Mouse (Mus musculus) gastrocnemius, postnatal 36 days (tissue): Measurements from ENCODE around the gene Slc5a6. TPM values are rescaled to one million over a fixed set of nuclear protein-coding genes. Genes with fewer than 3 reads are reported as not detected.
"Not testable (repeated sequence)": the region's sequence is repeated elsewhere in the genome, so short reads cannot be mapped to it uniquely, and the experiment has no call there.

Source experiments
- DNase-seq, 2 experiments: peaks; one replicate each; pipeline ENCODE4 v3.0.0; 2022
- intact Hi-C: fragments of 180-260 bp; cut with DNase I; formaldehyde crosslinking; loops from one replicate; pipeline ENCODE4 v1.15.1; 2025
- total RNA-seq, 2 experiments: library from RNA; stranded (reverse); gene quantifications; 2 replicates each; pipeline ENCODE4 v1.2.3; 2021

Slc5a6 gene
- total RNA-seq, 2 experiments from 2014 or later = 2.5 to 3.8 TPM

- intact Hi-C loops = no loop called here
- no peak for DNase-seq
Measured at GRCm38 (mm10) chr5:31071059-31071458, 22.3 kb upstream of the Slc5a6 start.

- no peak for DNase-seq
- intact Hi-C loops = no loop called here
Measured at GRCm38 (mm10) chr5:31069810-31070209, 21.1 kb upstream of the Slc5a6 start.

GRCm38 (mm10) chr5:31055216-31056140 is 6.8 kb upstream of the Slc5a6 start:
- intact Hi-C loops = loop anchor here (5.0 kb wide), 1 partner anchor 52 kb away; the partner anchor contains the start of genes Dnajc5g and Slc30a3
- no peak for DNase-seq

GRCm38 (mm10) chr5:31054261-31055215 is 5.8 kb upstream of the Slc5a6 start, which contains the start of gene Cad:
Cad (plus strand) TSS chr5:31054780.
- intact Hi-C loops = loop anchor here (5.0 kb wide), 1 partner anchor 53 kb away; the partner anchor contains the start of genes Dnajc5g and Slc30a3
- peak; percentile 92 to 94 for DNase-seq

GRCm38 (mm10) chr5:31053728-31054127 is 5.0 kb upstream of the Slc5a6 start:
- DNase-seq, intact Hi-C loops: not testable (repeated sequence)

- intact Hi-C loops = no loop called here
Measured at GRCm38 (mm10) chr5:31050427-31050826, 1.7 kb upstream of the Slc5a6 start.

GRCm38 (mm10) chr5:31047848-31048762 is 619 bp downstream of the Slc5a6 start, which contains the start of gene Atraid:
Atraid (plus strand) TSS chr5:31048312.
- intact Hi-C loops = no loop called here

More at GRCm38 (mm10) chr5:31050427-31050826, 1.7 kb upstream of the Slc5a6 start:
- DNase-seq = no peak

GRCm38 (mm10) chr5:31047074-31047473 is 1.6 kb downstream of the Slc5a6 start:
- intact Hi-C loops = no loop called here

More at GRCm38 (mm10) chr5:31047848-31048762, 619 bp downstream of the Slc5a6 start, which contains the start of gene Atraid:
- peak; percentile 99 for DNase-seq

GRCm38 (mm10) chr5:31046416-31046815 is 2.3 kb downstream of the Slc5a6 start:
- intact Hi-C loops = no loop called here
- no peak for DNase-seq

More at GRCm38 (mm10) chr5:31047074-31047473, 1.6 kb downstream of the Slc5a6 start:
- DNase-seq = no peak

- intact Hi-C loops = no loop called here
- DNase-seq = no peak
Measured at GRCm38 (mm10) chr5:31038171-31038845, 10.4 kb downstream of the Slc5a6 start.

- intact Hi-C loops, DNase-seq: not testable (repeated sequence)
Measured at GRCm38 (mm10) chr5:31036556-31036955, 12.2 kb downstream of the Slc5a6 start.

GRCm38 (mm10) chr5:31034669-31035068 is 14.1 kb downstream of the Slc5a6 start:
- intact Hi-C loops = no loop called here
- no peak for DNase-seq

GRCm38 (mm10) chr5:31031508-31031907 is 17.2 kb downstream of the Slc5a6 start:
- no peak for DNase-seq

GRCm38 (mm10) chr5:31030926-31031325 is 17.8 kb downstream of the Slc5a6 start:
- intact Hi-C loops = no loop called here
- no peak for DNase-seq

More at GRCm38 (mm10) chr5:31031508-31031907, 17.2 kb downstream of the Slc5a6 start:
- intact Hi-C loops = no loop called here

GRCm38 (mm10) chr5:31024641-31025040 is 24.1 kb downstream of the Slc5a6 start:
- no peak for DNase-seq
- intact Hi-C loops = no loop called here

GRCm38 (mm10) chr5:31023254-31023653 is 25.5 kb downstream of the Slc5a6 start:
- intact Hi-C loops = no loop called here
- no peak for DNase-seq

GRCm38 (mm10) chr5:31022690-31023089 is 26.0 kb downstream of the Slc5a6 start:
- intact Hi-C loops = no loop called here
- no peak for DNase-seq

- DNase-seq, intact Hi-C loops: not testable (repeated sequence)
Measured at GRCm38 (mm10) chr5:31021790-31022189, 26.9 kb downstream of the Slc5a6 start.

- intact Hi-C loops = no loop called here
- DNase-seq = no peak
Measured at GRCm38 (mm10) chr5:31015913-31016312, 32.8 kb downstream of the Slc5a6 start.
